Mouse (Mus musculus): ENCODE results near the gene Fbxw8.

Gene Fbxw8

GRCm38 (mm10) chr5:118156976-118157375 lies 1.7 kb upstream of the Fbxw8 start:
- DNase-seq (ENCODE audit: low read depth, low spot score), result no peak

GRCm38 (mm10) chr5:118155565-118155947 lies 292 bp upstream of the Fbxw8 start:
- DNase-seq (ENCODE audit: low read depth, low spot score), result no peak

DNA sequence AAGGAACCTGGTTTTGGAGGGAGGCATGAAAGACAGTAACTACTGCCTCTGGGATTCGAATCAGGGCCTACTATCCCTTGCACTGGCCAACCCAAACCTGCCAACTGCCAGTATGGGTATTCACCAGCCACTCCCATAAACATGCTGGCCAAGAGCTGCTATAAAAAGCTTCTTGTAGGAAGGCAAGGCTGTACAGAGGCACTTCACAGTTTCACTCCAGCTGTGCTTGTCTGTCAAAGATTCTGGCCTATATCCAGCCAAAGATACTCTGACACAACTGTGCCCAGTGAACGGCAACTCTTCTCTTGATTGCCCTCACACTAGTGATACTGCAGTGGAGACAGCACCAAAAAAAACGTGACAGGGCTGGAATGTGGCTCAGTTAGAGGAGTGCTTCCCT lies 5.6 kb downstream of the Fbxw8 start:
- no peak for DNase-seq (ENCODE audit: low read depth, low spot score)

DNA sequence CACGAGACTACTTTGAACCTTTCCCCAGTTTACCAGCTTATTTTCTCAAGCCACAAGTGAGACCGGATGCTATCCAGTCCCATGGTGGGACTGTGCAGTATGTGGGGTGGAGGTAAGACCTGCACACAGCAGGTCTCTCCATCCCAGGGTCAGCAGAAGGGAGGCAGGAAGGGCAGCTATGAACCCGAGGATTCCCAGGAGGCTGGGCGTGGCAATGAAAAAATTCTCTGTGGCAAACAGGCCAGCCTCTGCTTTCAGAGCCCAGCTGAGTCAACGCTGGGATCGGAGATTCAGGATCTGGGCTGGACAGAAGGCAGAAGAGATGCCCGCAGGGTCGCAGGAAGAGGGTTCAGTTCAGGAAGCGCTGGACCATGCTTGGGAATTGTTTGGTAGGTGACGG lies 8.0 kb downstream of the Fbxw8 start:
- no peak for DNase-seq (ENCODE audit: low read depth, low spot score)

DNA sequence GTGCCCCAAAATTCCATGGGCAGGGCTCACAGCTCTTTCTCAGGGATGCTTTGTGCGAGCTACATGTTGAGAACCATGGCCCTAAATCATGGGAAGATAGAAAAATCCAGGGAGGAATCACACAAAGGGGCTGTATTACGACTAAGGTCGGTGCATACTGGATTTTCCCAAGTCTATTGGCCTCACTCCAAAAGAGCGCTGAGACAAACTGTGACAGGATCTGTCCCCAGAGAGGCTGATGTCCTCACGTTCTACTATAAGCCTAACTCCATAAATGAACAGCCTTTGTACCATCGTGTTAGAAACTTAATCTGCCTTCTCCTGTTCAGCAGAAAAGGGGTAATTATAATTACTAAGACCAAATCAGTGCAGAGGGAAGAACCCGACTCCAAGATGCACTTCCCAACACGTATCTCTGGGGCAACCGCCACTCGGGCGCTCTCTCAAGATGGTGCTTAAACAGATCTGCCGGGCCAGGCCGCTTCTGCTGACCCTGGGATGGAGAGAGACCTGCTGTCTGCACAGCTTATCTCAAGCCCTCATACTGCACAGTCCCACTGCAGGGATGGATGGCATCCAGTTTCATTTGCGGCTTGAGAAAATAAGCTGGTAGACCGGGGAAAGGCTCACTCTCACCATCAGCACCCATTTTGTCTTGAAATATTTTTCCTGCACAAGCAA lies 9.1 kb downstream of the Fbxw8 start:
- DNase-seq (ENCODE audit: low read depth, low spot score), result no peak

GRCm38 (mm10) chr5:118145458-118145857 lies 9.8 kb downstream of the Fbxw8 start:
- DNase-seq (ENCODE audit: low read depth, low spot score), result no peak

DNA sequence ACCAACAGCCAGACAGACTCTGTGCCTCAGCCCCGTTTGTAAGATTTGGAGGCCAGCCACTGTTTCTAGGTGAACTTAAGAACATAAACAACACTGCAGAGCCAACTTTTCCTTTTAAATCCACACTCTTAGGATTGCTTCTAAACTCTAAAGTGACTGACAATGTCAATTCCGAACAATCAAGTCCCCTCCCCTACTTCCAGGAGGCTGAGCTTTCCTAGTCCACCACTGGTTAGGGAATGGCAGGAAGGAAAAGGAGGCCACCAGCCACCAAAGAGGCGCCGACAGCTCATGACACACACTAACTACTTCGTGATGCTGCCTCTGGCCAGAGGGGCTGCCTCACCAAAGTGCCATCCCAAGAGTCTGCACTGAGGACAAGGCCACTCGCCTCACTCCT lies 10.5 kb downstream of the Fbxw8 start:
- no peak for DNase-seq (ENCODE audit: low read depth, low spot score)

GRCm38 (mm10) chr5:118144327-118144726 lies 10.9 kb downstream of the Fbxw8 start:
- no peak for DNase-seq (ENCODE audit: low read depth, low spot score)

- no peak for DNase-seq (ENCODE audit: low read depth, low spot score)
Observed at GRCm38 (mm10) chr5:118143211-118144026, 11.8 kb downstream of the Fbxw8 start.

GRCm38 (mm10) chr5:118142471-118142870 lies 12.8 kb downstream of the Fbxw8 start:
- DNase-seq (ENCODE audit: low read depth, low spot score), result no peak

- no peak for DNase-seq (ENCODE audit: low read depth, low spot score)
Observed at GRCm38 (mm10) chr5:118139630-118140029, 15.6 kb downstream of the Fbxw8 start.

DNA sequence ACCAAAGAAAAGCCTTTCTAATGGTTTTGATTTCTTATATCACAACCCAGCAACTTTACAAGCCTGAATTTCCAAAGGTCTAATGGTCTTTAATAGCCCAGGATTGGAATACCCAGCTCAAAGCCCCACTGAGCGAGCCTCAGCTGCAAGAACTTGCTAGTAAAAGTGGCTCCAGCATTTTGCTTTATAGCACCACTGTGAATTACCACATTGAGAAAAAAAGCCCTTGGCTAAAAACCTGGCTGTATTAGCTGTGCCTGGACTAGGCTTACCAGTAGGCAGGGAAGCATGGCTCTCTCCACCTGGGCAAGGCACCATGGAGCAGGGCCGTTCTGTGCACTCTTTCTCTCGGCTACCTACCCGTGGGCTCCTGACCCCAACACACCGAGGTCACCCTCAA lies 18.9 kb downstream of the Fbxw8 start:
- no peak for DNase-seq (ENCODE audit: low read depth, low spot score)

- no peak for DNase-seq (ENCODE audit: low read depth, low spot score)
Observed at GRCm38 (mm10) chr5:118128651-118129050, 26.6 kb downstream of the Fbxw8 start.

- DNase-seq (ENCODE audit: low read depth, low spot score), result no peak
Observed at GRCm38 (mm10) chr5:118128208-118128607, 27.1 kb downstream of the Fbxw8 start.

DNA sequence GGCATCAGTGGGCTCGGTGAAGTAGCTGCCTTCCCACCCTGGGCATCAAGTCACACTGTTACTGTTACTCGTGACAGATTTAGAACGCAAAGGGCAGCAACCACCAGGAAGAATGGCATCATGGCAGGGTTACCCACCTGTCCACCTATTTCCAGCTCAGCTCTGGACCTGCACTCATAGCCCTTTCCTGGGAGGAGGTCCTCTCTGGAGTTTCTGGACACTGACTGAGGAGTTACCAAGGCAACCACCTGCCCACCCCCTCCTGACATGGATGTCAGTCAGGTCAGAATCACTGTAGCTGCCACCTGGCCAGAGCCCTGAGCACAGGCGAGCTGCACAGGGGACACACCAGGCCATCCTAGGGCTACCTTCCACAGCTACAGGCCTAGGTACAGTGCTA lies 28.6 kb downstream of the Fbxw8 start:
- no peak for DNase-seq (ENCODE audit: low read depth, low spot score)

GRCm38 (mm10) chr5:118123096-118123495 lies 32.2 kb downstream of the Fbxw8 start:
- no peak for DNase-seq (ENCODE audit: low read depth, low spot score)

- no peak for DNase-seq (ENCODE audit: low read depth, low spot score)
Observed at GRCm38 (mm10) chr5:118121928-118122327, 33.3 kb downstream of the Fbxw8 start.

DNA sequence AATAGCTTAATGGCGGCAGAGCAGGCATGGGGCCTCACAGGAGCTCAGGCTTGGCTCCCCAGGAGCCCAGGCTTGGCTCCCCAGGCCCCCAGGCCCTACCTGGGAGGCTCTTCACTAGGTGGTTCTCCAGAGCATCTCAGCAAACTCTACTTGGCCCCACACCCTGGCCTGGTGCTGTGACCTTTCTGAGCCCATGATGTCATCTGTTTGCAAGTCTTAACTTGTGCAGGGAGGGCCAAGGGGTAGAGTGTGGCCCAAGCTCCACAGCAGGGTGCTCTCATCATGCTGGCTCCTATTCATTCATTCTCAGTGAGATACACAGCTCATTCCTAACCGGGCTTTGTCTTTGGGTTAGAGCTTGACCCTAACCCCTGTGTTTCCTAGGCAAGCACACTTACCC lies 34.6 kb downstream of the Fbxw8 start:
- no peak for DNase-seq (ENCODE audit: low read depth, low spot score)

- no peak for DNase-seq (ENCODE audit: low read depth, low spot score)
Observed at GRCm38 (mm10) chr5:118118922-118119321, 36.3 kb downstream of the Fbxw8 start.

GRCm38 (mm10) chr5:118118351-118118750 lies 36.9 kb downstream of the Fbxw8 start:
- DNase-seq (ENCODE audit: low read depth, low spot score), result no peak

GRCm38 (mm10) chr5:118113617-118114016 lies 41.6 kb downstream of the Fbxw8 start:
- DNase-seq (ENCODE audit: low read depth, low spot score), result no peak

GRCm38 (mm10) chr5:118113043-118113442 lies 42.2 kb downstream of the Fbxw8 start:
- DNase-seq (ENCODE audit: low read depth, low spot score), result no peak

DNA sequence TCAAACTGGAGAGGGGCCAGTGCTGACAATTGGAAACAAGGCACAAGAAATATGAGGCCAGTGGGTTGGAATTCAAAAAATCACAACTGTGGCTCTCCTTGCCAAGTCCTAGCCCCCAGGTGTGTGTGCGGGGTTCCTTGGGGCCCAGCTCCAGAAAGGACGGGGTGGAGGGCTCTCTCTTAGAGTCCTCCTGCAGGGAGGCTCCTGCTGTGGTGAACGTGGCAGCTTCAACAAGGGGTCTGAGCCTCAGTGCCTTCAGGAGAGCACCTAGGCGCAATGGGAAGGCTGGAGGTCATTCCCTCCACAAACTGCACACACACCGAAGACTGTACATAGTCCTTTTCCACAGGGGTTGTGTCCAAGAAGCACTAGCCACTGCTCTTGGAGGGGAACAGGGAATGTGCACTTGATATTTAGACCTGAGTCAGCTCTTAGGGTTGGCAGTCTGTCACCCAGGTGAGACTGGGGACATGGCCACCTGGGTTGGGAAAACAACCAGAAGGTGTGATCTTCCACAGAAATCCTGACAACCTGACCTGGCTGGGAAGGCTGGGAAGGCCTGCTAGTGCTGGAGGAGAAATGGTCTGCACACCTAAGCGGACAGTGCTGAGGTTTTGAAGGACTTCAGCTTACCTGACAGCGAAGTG lies 46.3 kb downstream of the Fbxw8 start:
- no peak for DNase-seq (ENCODE audit: low read depth, low spot score)
